Mouse (Mus musculus): ENCODE measurements around the gene Hist2h2be. TPM values are rescaled to one million over a fixed set of nuclear protein-coding genes. Genes with fewer than 3 reads are reported as not detected.
"Not testable (repeated sequence)": the region's sequence is repeated elsewhere in the genome, so short reads cannot be mapped to it uniquely, and the experiment has no call there.

Gene Hist2h2be
- total RNA-seq, 2 experiments from 2014 or later = 5.2 to 6.1 TPM

GRCm38 (mm10) chr3:96219191-96219641 is 1.7 kb upstream of the Hist2h2be start:
- peak; percentile 40 for TF ChIP-seq CTCF (IDR thresholded peaks at IDR 0.05)
- intact Hi-C loops (cut with DNase I) = loop anchor here (5.0 kb wide), 2 partner anchors 47 to 152 kb away; partner anchors contain the start of gene Sf3b4
- peak overlapping the region; percentile 97 for H3K27ac ChIP-seq
- DNase-seq = peak; percentile 44
- peak overlapping the region; percentile 89 for H3K4me3 ChIP-seq

GRCm38 (mm10) chr3:96219661-96220130 is 1.2 kb upstream of the Hist2h2be start, which contains the start of the genes Bola1 and Hist2h2ab:
Bola1 (minus strand) TSS chr3:96219709.
Hist2h2ab (plus strand) TSS chr3:96219865.
- no peak for TF ChIP-seq CTCF (IDR thresholded peaks at IDR 0.05)
- H3K27ac ChIP-seq = peak within 1 kb of the TSS; percentile 97
- intact Hi-C loops (cut with DNase I) = loop anchor here (2.0 to 5.0 kb wide), 3 partner anchors 43 to 152 kb away; partner anchors contain the start of genes Hist2h4 and Sf3b4
- DNase-seq = peak; percentile 85
- H3K4me3 ChIP-seq = peak within 1 kb of the TSS; percentile 89

GRCm38 (mm10) chr3:96220131-96220764 is 671 bp upstream of the Hist2h2be start:
- H3K4me3 ChIP-seq = peak overlapping the region; percentile 89
- intact Hi-C loops (cut with DNase I) = loop anchor here (2.0 kb wide), 1 partner anchor 43 kb away; the partner anchor contains the start of gene Hist2h4
- H3K27ac ChIP-seq = peak overlapping the region; percentile 97
- not testable (repeated sequence) for DNase-seq

GRCm38 (mm10) chr3:96221640-96222038 is 720 bp downstream of the Hist2h2be start:
- intact Hi-C loops (cut with DNase I) = loop anchor here (2.0 kb wide), 2 partner anchors 15 to 41 kb away; partner anchors contain the start of gene Hist2h4
- no peak for TF ChIP-seq CTCF (IDR thresholded peaks at IDR 0.05)
- peak overlapping the region; percentile 89 for H3K4me3 ChIP-seq
- DNase-seq = no peak
- H3K27ac ChIP-seq = peak overlapping the region; percentile 97

- intact Hi-C loops (cut with DNase I) = loop anchor here (2.0 kb wide), 1 partner anchor 14 kb away; no protein-coding TSS in a partner anchor
- Histone ChIP-seq H3K4me3 (no peak overlapping the region), H3K27ac (peak overlapping the region; percentile 97; the same call in 1 of the 2 replicates)
These were observed 1.9 kb downstream of the Hist2h2be start for GRCm38 (mm10) chr3:96222774-96223173.

GRCm38 (mm10) chr3:96225421-96225820 is 4.5 kb downstream of the Hist2h2be start:
- DNase-seq = no peak
- intact Hi-C loops (cut with DNase I) = no loop called here
- no peak for TF ChIP-seq CTCF (IDR thresholded peaks at IDR 0.05)
- H3K4me3 ChIP-seq = no peak overlapping the region
- no peak overlapping the region for H3K27ac ChIP-seq

More at GRCm38 (mm10) chr3:96222774-96223173, 1.9 kb downstream of the Hist2h2be start:
- no peak for DNase-seq
- no peak for TF ChIP-seq CTCF (IDR thresholded peaks at IDR 0.05)

GRCm38 (mm10) chr3:96226695-96227648 is 6.1 kb downstream of the Hist2h2be start:
- Histone ChIP-seq H3K4me3 (no peak overlapping the region), H3K27ac (no peak overlapping the region)
- no peak for DNase-seq
- no peak for TF ChIP-seq CTCF (IDR thresholded peaks at IDR 0.05)
- intact Hi-C loops (cut with DNase I) = no loop called here

- TF ChIP-seq CTCF (IDR thresholded peaks at IDR 0.05) = no peak
- DNase-seq = no peak
- no peak overlapping the region for H3K27ac ChIP-seq
- no peak overlapping the region for H3K4me3 ChIP-seq
- intact Hi-C loops (cut with DNase I) = no loop called here
These were observed 7.9 kb downstream of the Hist2h2be start for GRCm38 (mm10) chr3:96228828-96229227.

- no peak for TF ChIP-seq CTCF (IDR thresholded peaks at IDR 0.05)
- H3K27ac ChIP-seq = no peak overlapping the region
- H3K4me3 ChIP-seq = no peak overlapping the region
- no peak for DNase-seq
- intact Hi-C loops (cut with DNase I) = no loop called here
These were observed 9.5 kb downstream of the Hist2h2be start for GRCm38 (mm10) chr3:96230404-96230803.

- TF ChIP-seq CTCF (IDR thresholded peaks at IDR 0.05) = no peak
- DNase-seq = no peak
- Histone ChIP-seq H3K4me3 (no peak overlapping the region), H3K27ac (0 out of 2 replicates have a peak overlapping the region, but pooled peaks have one; percentile 20)
- intact Hi-C loops (cut with DNase I) = no loop called here
These were observed 10.2 kb downstream of the Hist2h2be start for GRCm38 (mm10) chr3:96230910-96231757.

- no peak for TF ChIP-seq CTCF (IDR thresholded peaks at IDR 0.05)
- Histone ChIP-seq H3K4me3 (no peak overlapping the region), H3K27ac (no peak overlapping the region)
- intact Hi-C loops (cut with DNase I) = no loop called here
- no peak for DNase-seq
These were observed 10.8 kb downstream of the Hist2h2be start for GRCm38 (mm10) chr3:96231758-96232120.

Measured in gastrocnemius, adult 2 months (tissue).